Mouse (Mus musculus) embryonic facial prominence, embryonic 11.5 days (tissue): ENCODE data around the gene Maml1. TPM values are rescaled to one million over a fixed set of nuclear protein-coding genes. Genes with fewer than 3 reads are reported as not detected.

Experiments
- ATAC-seq: fragments of 200-750 bp; cut with Nextera tagmentation; replicated peaks from 2 replicates; pipeline ENCODE4 v1.8.0; 2017; ENCODE audit warnings: low read depth; ENCODE audit not compliant: insufficient number of reproducible peaks, low FRiP score, low TSS enrichment
- DNase-seq: peaks from one replicate; pipeline ENCODE4 v3.0.0-alpha.2; 2015; ENCODE audit warnings: low spot score
- H3K27ac ChIP-seq: fragments of 300-500 bp; sonication (generic); replicated peaks from 2 replicates; pipeline ENCODE4 v1.5.1; 2014; ENCODE audit warnings: mild to moderate bottlenecking, low read depth, low read length, control low read depth
- H3K27me3 ChIP-seq: fragments of 300-500 bp; sonication (generic); 2 replicates; pipeline ENCODE4 v1.6.1; 2014; ENCODE audit warnings: mild to moderate bottlenecking, low read length, moderate library complexity, mixed read lengths; ENCODE audit not compliant: control insufficient read depth, insufficient read depth
- H3K36me3 ChIP-seq: fragments of 300-500 bp; sonication (generic); replicated peaks from 2 replicates; pipeline ENCODE4 v1.6.1; 2014; ENCODE audit warnings: low read depth, mild to moderate bottlenecking, low read length, moderate library complexity, mixed read lengths; ENCODE audit not compliant: control insufficient read depth, insufficient read depth
- H3K4me1 ChIP-seq: fragments of 300-500 bp; sonication (generic); 2 replicates; pipeline ENCODE4 v1.6.1; 2014; ENCODE audit warnings: low read length, mixed read lengths; ENCODE audit not compliant: control insufficient read depth, insufficient read depth
- H3K4me2 ChIP-seq: fragments of 300-500 bp; sonication (generic); 2 replicates; pipeline ENCODE4 v1.6.1; 2014; ENCODE audit warnings: low read depth, mild to moderate bottlenecking, control low read depth, low read length, moderate library complexity
- H3K4me3 ChIP-seq: fragments of 300-500 bp; sonication (generic); 2 replicates; pipeline ENCODE4 v1.5.1; 2014; ENCODE audit warnings: low read depth, low read length, control low read depth
- H3K9ac ChIP-seq: fragments of 300-500 bp; sonication (generic); replicated peaks from 2 replicates; pipeline ENCODE4 v1.6.1; 2014; ENCODE audit warnings: mild to moderate bottlenecking, control low read depth, low read length
- H3K9me3 ChIP-seq: fragments of 300-500 bp; sonication (generic); replicated peaks from 2 replicates; pipeline ENCODE4 v1.6.1; 2016; ENCODE audit warnings: mild to moderate bottlenecking, low read length, inconsistent platforms, mixed read lengths; ENCODE audit not compliant: control insufficient read depth
- WGBS: fragments of 180-500 bp; shearing (Covaris S2); extraction: QIAGEN DNeasy Blood & Tissue Kit; methylation state at CpG from one replicate; pipeline ENCODE4 v1.1.7; 2014; 5-methylcytosine and 5-hydroxymethylcytosine counted together
- polyA plus RNA-seq: library from polyadenylated mRNA; unstranded; fragments of >200 nt; fragmentation: Nextera tagmentation; extraction: Ambion mirVana; gene quantifications from 2 replicates; pipeline ENCODE4 v1.2.1, GENCODE M21; 2014

The Maml1 gene
- polyA plus RNA-seq, 1 experiment from 2014 or later, result 11.9 TPM

DNA sequence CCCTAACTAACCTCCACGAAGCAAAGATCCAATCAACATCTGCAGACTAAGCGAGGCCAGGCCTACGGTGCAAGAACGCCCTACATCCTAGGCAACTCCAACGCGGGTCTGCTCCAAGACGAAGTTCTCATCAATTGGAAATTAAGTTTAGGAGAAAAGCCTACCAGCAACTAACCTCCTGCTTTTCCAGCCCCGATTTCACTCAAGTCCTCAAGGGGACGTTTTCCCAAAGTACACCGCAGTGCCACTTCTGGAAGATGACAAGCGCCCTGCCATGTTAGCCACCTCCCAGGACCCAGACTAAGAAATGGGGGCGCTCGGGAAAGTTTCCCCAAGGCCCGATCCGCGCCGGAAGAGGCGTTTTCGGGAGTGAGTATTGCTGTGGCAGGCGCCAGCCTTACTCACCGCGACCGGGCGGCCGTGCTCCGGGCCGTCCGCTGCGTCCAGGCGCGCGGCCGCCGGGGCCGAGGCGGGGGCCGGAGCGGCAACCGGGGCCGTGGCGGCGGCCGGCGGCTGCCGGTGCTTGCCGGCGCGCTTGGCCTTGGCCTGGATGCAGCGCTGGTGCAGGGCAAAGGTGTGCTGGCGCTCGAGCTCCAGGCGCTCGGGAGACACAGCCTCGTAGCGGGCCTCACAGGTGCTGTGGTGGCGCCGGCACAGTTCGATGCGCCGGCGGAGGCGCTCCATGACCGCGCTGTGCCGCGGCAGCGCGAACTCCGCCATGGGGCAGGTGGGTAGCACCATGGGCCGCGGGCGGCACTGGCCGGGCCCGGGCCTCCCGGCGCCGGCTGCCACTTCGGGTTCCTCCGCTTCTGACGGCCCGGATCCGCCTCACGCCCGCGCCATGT, 568 bp downstream of the Maml1 start:
- H3K36me3 ChIP-seq, result peaks cover 7% of the 10 kb centered on the region
- ATAC-seq, result peak; percentile 63
- peak overlapping the region; percentile 96 for H3K27ac ChIP-seq
- H3K4me2 ChIP-seq, result peak overlapping the region; percentile 39
- H3K9me3 ChIP-seq, result no peaks in the 10 kb centered on the region
- peak overlapping the region; percentile 98 for H3K9ac ChIP-seq
- H3K27me3 ChIP-seq, result no peaks in the 10 kb centered on the region
- under 1% methylated on average over 84 of the region's 85 CpGs for WGBS
- DNase-seq, result peak; percentile 71
- no peaks in the 10 kb centered on the region; the same call in 1 of the 2 replicates for H3K4me1 ChIP-seq
- H3K4me3 ChIP-seq, result peak overlapping the region; percentile 94

GRCm38 (mm10) chr11:50290486-50291225, 1.5 kb downstream of the Maml1 start:
- no peak overlapping the region for H3K27ac ChIP-seq
- peak overlapping the region; percentile 94 for H3K4me3 ChIP-seq
- H3K36me3 ChIP-seq, result peaks cover 6% of the 10 kb centered on the region
- DNase-seq (peak; percentile 43), ATAC-seq (no peak)
- H3K9me3 ChIP-seq, result no peaks in the 10 kb centered on the region
- no peaks in the 10 kb centered on the region; the same call in 1 of the 2 replicates for H3K4me1 ChIP-seq
- WGBS, result 16% methylated on average over 20 of the region's 20 CpGs
- no peaks in the 10 kb centered on the region for H3K27me3 ChIP-seq
- H3K4me2 ChIP-seq, result peak overlapping the region; percentile 39
- H3K9ac ChIP-seq, result peak overlapping the region; percentile 98

DNA sequence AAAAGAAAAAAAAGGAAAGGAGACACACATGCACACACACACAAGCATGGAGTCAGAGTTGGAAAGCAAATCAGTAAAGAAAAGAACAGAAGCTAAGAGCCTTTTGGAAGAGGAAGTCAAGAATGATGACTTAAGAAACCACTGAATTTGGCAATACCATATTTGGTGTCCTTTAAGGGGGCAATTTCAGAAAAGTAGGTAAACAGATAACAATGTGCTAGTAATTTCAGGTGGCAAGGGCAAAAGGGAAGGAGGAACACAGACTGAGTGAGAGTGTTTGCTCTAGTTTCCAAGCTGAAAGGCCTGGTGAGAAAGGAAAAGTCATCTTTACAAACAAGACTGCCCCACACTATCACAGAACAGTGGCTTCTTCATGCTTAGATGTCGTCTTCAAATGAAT, 5.7 kb downstream of the Maml1 start:
- no peaks in the 10 kb centered on the region for H3K9me3 ChIP-seq
- no peak for DNase-seq
- 93% methylated on average over 1 of the region's 1 CpGs for WGBS
- no peak for ATAC-seq
- H3K27ac ChIP-seq, result no peak overlapping the region
- H3K36me3 ChIP-seq, result no peaks in the 10 kb centered on the region; the same call in 1 of the 2 replicates
- no peaks in the 10 kb centered on the region; the same call in 1 of the 2 replicates for H3K4me1 ChIP-seq
- H3K4me3 ChIP-seq, result no peak overlapping the region
- no peak overlapping the region for H3K4me2 ChIP-seq
- no peak overlapping the region for H3K9ac ChIP-seq
- H3K27me3 ChIP-seq, result no peaks in the 10 kb centered on the region

- H3K27ac ChIP-seq, result no peak overlapping the region
- no peaks in the 10 kb centered on the region; the same call in none of the 2 replicates for H3K36me3 ChIP-seq
- WGBS, result 91% methylated on average over 7 of the region's 7 CpGs
- H3K4me2 ChIP-seq, result no peak overlapping the region
- no peak for ATAC-seq
- no peaks in the 10 kb centered on the region for H3K27me3 ChIP-seq
- no peak for DNase-seq
- H3K4me3 ChIP-seq, result no peak overlapping the region
- no peaks in the 10 kb centered on the region; the same call in 1 of the 2 replicates for H3K4me1 ChIP-seq
- no peak overlapping the region for H3K9ac ChIP-seq
- no peaks in the 10 kb centered on the region for H3K9me3 ChIP-seq
Observed at GRCm38 (mm10) chr11:50285696-50286095, 6.4 kb downstream of the Maml1 start.

- H3K4me3 ChIP-seq, result no peak overlapping the region
- WGBS, result 93% methylated on average over 5 of the region's 5 CpGs
- DNase-seq, result no peak
Observed at GRCm38 (mm10) chr11:50285263-50285662, 6.8 kb downstream of the Maml1 start.

DNA sequence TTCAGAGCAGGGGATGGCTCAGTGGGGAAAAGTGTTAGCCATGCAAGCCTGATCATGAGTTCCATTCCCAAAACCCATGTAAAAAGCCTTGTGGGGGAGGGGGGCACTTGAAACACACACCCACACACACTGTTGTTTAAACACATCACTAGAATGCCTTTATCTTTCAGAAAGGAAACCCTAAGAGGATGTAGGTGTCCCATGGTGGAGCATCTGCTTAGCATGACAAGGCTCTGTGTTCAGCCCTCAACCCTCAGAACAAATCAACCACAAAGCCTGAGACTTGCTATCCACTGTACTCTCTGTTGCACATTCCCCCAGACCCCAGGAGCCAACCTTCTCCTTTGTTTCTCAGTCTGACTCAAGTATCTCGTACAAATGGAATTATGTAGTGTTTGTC, 12.1 kb downstream of the Maml1 start:
- ATAC-seq, result no peak
- no peak overlapping the region for H3K4me2 ChIP-seq
- no peaks in the 10 kb centered on the region for H3K4me1 ChIP-seq
- no peaks in the 10 kb centered on the region; the same call in 1 of the 2 replicates for H3K36me3 ChIP-seq
- no peaks in the 10 kb centered on the region for H3K27me3 ChIP-seq
- H3K4me3 ChIP-seq, result no peak overlapping the region
- WGBS, result 90% methylated on average over 1 of the region's 1 CpGs
- H3K27ac ChIP-seq, result no peak overlapping the region
- H3K9me3 ChIP-seq, result no peaks in the 10 kb centered on the region
- no peak for DNase-seq
- no peak overlapping the region for H3K9ac ChIP-seq

More at GRCm38 (mm10) chr11:50285263-50285662, 6.8 kb downstream of the Maml1 start:
- Histone ChIP-seq H3K27me3 (no peaks in the 10 kb centered on the region), H3K4me1 (no peaks in the 10 kb centered on the region; the same call in 1 of the 2 replicates), H3K9ac (no peak overlapping the region), H3K4me2 (no peak overlapping the region), H3K9me3 (no peaks in the 10 kb centered on the region), H3K36me3 (no peaks in the 10 kb centered on the region; the same call in none of the 2 replicates), H3K27ac (no peak overlapping the region)
- ATAC-seq, result no peak

- no peak overlapping the region for H3K9ac ChIP-seq
- no peaks in the 10 kb centered on the region for H3K4me1 ChIP-seq
- WGBS, result 89% methylated on average over 4 of the region's 4 CpGs
- H3K27me3 ChIP-seq, result no peaks in the 10 kb centered on the region
- no peaks in the 10 kb centered on the region for H3K9me3 ChIP-seq
- ATAC-seq (no peak), DNase-seq (no peak)
- H3K4me3 ChIP-seq, result no peak overlapping the region
- no peak overlapping the region for H3K4me2 ChIP-seq
- no peak overlapping the region for H3K27ac ChIP-seq
- H3K36me3 ChIP-seq, result no peaks in the 10 kb centered on the region; the same call in 1 of the 2 replicates
Observed at GRCm38 (mm10) chr11:50279005-50279404, 13.1 kb downstream of the Maml1 start.
